Mouse (Mus musculus) granulocyte monocyte progenitor cell, adult 5-6 weeks (primary cell): ENCODE results near the gene Spns2. TPM values are rescaled to one million over a fixed set of nuclear protein-coding genes. Genes with fewer than 3 reads are reported as not detected.
"Not testable (repeated sequence)": the region's sequence is repeated elsewhere in the genome, so short reads cannot be mapped to it uniquely, and the experiment has no call there.

Source experiments
- ATAC-seq: replicated peaks from 2 replicates; pipeline ENCODE4 v1.8.0; 2016; ENCODE audit warnings: mild to moderate bottlenecking, moderate TSS enrichment, inconsistent platforms; ENCODE audit not compliant: poor library complexity, severe bottlenecking
- total RNA-seq, 2 experiments: library from RNA; stranded (forward) in 1 of 2; stranded (reverse) in 1 of 2; fragments of 200-712, 200-1000 nt in 1 of 2; fragments of >200 nt in 1 of 2; fragmentation: Nextera tagmentation in 1 of 2; gene quantifications; 2 replicates each; pipeline ENCODE4 v1.2.3; 2014 to 2017

The Spns2 gene
- total RNA-seq, 2 experiments from 2014 or later = 5.6 to 27.1 TPM

DNA sequence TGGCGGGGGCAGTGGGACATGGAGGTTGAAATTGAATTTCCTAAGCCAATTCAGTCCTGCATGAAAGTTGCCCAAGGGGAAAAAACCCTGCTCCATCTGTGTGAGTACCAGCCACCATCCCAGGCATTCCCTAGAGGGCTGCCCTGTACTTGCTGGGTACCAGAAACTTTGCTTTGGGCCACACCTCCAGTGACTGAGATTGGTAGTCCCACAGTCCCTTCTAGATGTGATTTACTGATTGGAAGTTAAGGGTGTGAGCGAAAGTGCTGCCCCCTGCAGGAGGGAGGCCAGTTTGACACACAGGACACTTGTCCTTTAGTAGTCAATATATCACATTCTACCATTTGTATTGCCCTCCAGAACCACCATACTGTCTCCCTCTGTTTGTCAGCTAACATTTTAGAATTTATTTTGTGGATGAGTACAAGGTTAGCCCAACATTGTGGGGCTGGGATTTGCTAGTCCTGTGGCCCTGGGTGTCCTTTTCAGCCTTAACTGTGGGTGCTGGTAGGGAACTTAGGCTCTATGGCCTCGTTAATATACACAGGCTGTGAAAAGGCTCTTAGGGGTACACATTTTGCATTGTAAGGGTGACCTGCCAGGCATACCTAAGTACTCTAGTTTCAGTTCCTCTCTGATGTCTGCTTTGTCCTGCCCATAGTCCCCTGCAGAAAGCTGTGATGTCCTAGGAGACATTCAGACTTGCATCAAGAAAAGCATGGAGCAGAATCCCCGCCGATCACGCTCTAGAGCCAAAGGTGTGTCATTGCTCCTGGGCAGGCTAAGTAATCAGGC, 43.2 kb downstream of the Spns2 start:
- peak; percentile 58 for ATAC-seq

DNA sequence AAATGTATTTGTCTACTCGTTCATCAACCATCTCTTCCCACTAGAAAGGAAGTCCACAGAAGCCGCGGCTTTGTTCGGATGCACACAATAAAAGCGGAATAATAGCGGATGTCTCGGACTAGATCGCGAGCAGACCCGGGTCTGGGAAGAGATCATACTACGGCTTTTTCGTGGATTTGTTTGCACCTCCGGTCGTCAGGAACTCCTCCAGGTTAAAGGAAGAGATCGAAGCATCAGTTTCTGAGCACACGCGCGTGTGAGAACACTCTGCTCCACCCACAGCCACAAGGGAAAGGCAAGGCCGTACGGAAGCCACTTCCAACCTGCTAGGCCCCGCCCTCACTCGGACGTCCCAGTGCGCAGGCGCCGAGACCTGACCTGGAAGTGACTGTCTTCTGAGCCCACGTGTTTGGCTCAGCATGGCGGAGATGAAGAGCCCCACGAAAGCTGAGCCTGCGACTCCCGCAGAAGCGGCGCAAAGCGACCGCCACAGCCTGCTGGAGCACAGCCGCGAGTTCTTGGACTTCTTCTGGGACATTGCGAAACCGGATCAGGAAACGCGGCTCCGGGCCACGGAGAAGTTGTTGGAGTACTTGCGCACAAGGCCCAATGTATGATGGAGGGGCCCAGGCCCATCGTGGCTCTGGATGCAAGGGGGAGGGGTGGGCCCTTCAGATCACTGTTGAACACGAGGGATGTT, 48.6 kb downstream of the Spns2 start, which contains the start of gene Mybbp1a:
Gene Mybbp1a, plus strand, starts transcription at position 391 of the 700 bp plus-strand sequence.
- ATAC-seq = peak; percentile 90

DNA sequence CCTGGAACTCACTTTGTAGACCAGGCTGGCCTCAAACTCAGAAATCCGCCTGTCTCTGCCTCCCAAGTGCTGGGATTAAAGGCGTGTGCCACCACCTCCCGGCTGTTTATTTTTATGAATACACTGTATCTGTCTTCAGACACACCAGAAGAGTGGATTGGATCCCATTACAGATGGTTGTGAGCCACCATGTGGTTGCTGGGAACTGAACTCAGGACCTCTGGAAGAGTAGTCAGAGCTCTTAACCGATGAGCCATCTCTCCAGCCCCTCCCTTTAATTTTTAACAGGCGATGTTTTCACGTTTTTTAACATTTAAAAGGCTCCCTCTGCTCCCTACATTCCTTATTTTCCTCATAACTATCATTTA, 49.1 kb downstream of the Spns2 start:
- ATAC-seq = not testable (repeated sequence)

DNA sequence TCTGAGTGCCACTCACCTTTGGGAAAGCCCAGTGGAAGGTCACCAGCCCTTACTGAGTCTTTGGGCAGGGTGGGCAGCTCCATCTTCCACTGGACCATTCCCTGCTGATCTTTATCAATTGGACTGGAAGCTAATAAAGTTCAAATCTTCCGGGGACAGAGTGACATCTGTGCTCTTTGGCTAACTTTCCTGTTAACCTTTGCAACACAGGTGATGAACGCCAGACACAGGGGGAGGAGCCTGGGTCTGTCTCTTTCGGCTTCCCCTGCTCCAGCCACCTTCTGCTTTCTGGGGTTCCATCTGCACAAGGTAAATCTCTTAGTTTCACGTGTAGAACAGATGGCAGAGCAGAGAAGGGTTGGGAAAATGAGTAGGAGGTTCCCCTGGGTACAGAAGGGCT, 51.3 kb downstream of the Spns2 start:
- ATAC-seq = no peak

DNA sequence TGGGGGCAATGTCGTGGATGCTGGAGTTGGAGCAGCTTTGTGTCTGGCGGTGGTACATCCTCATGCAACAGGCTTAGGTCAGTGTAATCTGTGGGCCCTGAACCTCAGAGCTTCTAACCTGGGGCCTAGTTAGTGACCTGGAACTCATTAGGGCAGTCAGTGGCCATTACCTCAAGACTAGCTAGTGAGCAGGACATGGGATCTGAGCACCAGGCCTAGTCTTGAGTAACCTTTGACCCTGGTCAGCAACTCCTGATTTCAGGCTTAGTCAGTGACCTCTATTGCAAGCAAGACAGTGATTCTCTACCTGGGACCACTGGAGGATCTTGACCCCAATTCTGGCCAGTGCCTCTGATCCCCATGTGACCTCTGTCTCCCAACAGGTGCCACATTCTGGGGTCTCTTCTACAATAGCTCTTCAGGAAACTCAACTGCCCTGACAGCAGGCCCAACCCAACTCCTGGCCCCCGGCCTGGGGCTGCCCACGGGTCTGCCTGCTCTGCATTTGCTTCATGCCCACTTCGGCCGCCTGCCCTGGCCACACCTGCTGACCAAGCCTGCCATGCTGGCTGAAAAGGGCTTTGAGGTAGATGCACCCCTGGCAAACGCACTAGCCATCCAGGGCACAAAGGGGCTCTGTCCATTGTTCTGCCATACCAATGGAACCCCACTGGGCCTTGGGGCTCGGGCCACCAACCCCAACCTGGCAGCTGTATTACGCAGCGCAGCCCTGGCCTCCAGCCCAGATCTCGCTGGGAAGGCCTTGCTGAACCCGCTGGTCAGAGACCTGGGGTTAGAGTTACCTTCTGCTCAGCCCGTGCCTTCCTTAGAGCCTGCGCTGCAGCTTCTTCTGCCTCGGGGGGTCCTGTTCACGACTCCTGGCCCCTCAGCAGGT, 52.7 kb downstream of the Spns2 start:
- no peak for ATAC-seq

DNA sequence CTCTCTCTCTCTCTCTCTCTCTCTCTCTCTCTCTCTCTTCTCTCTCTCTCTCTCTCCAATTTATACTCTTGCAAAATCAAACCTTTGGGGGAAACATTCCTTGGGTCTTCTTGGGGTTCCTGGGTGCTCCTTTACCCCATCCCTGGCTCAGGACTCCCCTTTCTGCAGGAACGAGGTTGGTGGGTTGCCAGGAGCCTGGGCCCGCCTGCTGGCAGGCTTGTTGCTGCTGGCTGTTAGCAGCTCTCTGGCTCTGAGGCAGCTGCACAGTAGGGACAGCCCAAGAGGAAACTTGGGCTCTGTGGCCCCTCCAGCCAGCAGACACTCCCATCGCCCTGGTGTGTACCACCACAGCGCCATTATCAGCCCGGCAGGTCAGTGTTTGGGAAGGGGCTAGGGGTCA, 53.4 kb downstream of the Spns2 start:
- no peak for ATAC-seq

DNA sequence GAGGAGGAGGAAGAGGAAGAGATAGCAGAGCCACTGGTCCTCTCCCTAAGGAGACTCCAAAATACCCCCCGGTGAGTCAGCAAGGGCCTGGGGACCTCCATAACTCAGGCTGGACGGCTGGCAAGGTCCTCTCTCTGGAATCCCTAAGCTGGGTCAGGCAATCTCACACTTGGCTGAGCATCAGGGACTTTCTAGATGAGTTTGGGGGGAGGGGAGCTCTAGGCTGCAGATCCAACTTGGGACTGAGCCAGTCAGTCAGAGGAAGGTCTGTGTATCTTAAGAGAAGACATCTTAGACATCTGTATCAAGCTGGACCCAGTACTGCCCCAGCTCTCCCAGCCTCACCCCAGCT, 54.0 kb downstream of the Spns2 start:
- no peak for ATAC-seq

DNA sequence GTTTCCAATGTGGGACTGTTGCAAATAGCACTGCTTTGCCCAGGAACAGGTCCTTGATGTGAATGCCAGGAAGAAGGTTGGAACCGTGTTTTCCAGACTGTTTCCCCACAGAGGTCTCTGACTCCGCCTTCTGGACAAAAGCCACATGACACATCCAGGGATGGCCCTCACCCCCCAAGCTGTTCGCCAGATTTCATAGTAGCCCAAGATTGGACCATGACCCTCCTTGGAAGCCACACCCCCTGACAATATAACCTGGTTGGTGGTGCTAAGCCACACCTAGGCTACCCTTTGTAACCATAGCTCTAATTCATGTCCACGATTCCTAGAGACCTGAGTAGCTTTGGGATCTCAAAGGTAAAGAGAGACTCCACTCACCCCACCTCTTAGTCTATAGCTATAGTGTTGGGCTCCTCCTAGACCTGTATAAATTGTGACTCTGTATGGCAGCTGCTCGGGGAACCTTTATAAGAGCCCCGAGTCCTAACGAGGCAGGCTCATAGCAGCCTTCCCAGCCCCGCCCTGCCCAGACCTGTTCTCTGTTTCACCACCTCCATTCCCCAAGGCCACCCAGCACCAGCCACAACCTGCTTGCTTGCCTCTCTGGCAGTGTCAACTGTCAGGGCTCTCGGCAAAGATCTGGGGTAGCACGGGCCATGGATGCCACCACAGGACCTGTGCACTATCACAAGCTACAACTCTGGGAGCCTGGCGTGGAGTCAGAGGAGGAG, 54.6 kb downstream of the Spns2 start, which contains the start of gene Ggt6:
Gene Ggt6, plus strand, starts transcription at position 564 of the 731 bp plus-strand sequence.
- no peak for ATAC-seq

DNA sequence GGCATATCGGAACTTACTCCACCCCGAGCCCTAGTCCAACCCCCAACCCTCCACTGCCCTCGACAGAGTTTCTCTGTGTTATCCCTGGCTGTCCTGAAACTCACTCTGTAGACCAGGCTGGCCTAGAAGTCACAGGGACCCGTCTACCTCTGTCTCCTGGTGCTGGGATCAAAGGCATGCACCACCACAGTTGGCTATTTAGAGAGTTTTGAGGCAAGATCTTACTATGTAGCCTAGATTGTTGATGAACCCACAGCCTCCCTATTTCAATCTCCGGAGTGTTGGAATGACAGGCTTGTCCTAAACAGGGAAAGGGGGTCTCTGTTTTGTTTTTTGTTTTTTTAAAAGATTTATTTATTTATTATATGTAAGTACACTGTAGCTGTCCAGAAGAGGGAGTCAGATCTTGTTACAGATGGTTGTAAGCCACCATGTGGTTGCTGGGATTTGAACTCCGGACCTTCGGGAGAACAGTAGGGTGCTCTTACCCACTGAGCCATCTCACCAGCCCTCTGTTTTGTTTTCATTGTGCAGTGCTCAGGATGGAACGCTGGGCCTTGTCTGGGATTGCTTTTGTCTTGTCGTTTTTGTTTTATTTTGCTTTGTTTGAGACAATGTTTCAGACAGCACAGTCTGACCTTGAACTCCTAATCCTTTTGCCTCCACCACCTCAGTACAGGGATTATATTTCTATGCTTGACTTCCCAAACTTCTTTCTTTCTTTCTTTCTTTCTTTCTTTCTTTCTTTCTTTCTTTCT, 59.2 kb downstream of the Spns2 start:
- ATAC-seq = not testable (repeated sequence)

DNA sequence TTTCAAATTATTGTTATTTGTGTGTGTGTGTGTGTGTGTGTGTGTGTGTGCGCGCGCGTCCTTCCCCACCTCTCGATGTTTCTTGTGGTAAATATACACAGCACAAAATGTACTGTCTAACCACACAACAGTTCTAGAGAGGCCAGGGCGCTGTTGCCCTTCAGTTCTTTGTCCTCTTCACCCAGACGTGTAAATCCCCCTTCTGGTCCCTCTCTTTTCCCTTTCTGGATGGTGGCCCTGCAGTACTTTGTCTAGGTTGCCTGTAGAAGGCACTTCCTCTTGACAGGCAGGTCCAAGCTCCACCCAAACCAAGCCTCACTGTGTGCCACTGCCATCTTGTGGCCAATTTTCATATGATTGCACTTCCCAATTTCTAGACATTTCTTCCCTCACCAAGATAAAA, 60.4 kb downstream of the Spns2 start:
- ATAC-seq = peak; percentile 98

DNA sequence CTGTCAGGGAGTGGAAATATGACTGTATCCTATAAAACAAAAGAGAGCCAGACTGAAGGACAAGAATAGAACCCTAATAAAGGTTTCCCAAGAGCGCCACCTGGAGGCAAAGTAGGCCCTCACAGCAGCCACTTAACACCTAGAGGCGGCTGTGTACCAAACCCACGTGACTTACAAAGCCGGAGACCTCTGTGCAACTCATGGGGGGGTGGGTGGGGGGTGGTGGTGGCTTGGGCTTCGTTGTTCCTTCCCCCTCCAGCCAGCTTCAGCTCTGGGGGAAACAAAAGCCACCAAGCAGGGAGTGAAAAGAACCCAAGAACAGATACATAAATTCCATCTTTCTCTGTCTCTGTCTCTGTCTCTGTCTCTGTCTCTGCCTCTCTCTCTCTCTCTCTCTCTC, 61.0 kb downstream of the Spns2 start:
- peak; percentile 85 for ATAC-seq

DNA sequence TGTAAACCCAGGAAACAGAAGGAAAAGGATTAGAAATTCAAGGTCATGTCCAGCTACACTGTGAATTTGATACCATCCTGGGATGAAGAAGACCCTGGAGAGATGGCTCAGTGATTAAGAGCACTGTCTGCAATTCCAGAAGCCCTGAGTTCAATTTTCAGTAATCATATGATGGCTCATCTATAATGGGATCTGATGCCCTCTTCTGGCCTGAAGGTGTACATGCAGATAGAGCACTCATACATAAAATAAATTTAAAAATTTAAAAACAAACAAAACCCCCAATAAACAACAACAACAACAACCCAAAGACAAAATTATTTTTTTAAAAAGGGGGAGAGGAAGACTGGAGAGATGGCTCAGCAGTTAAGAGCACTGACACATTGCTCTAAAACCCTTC, 62.8 kb downstream of the Spns2 start:
- no peak for ATAC-seq

DNA sequence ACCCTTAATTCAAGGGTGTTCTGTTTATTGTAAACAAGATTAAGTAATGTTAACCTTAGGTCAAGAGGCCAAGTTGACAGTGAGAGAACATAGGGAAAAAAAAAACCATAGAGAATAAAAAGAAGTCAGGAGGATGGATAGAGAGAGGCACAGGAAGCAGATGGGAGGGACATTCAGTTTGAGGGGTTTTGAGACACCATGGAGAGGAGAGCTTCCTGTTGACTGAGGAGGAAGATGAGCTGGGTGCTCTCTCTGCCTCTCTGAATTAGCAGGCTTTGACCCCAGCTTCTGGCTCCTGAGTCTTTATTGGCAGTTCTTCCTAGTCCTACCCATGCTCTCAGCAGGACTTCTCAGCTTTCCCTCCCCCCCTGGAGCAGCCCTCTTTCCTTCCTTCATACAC, 64.5 kb downstream of the Spns2 start:
- no peak for ATAC-seq

DNA sequence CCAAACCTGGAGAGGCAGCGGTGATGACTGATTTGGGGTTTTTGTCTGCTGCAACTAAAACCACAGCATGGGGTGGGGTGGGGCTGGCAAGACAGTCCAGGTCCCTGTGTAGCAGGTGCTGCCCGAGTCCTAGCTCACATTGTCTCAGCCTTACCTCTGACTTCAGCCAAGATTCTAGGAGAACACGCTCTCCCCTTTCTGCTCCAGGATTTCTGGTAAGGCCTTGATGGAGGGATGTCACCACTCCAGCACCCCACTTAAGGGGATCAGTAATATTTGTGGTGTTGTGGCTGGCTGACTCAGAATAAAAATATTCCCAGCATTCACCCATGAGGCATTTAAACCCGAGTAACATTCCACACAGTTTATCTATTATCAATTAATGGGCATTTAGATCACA, 66.0 kb downstream of the Spns2 start:
- no peak for ATAC-seq

DNA sequence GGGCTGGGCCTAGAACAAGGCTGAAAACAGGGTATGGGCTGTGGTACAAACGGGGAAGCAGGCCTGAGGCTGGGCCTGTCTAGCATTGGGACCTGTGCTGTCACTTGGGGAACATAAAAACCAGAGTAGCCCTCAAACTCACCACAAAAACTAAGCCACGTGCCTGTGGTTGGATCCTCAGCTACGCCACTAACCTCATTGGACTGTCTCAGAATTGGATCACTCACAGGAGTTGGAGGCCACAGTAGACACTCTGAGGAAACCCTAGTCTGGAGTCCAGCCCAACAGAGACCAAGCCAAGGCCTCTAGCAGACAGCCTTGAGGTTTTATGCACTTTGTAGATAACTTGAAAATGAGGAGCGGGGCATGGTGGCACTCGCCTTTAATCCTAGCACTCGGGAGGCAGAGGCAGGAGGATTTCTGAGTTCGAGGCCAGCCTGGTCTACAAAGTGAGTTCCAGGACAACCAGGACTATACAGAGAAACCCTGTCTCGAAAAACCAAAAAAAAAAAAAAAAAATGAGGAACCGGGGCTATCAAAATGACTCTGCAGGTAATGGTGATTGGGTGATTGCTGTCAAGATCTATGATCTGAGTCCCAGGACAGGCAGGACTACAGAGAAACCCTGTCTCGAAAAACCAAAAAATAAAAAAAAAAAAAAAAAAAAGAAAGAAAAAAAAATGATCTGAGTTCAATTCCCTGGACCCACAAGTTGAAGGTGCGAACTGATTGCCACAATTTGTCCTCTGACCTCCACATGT, 68.0 kb downstream of the Spns2 start:
- ATAC-seq = peak; percentile 84

DNA sequence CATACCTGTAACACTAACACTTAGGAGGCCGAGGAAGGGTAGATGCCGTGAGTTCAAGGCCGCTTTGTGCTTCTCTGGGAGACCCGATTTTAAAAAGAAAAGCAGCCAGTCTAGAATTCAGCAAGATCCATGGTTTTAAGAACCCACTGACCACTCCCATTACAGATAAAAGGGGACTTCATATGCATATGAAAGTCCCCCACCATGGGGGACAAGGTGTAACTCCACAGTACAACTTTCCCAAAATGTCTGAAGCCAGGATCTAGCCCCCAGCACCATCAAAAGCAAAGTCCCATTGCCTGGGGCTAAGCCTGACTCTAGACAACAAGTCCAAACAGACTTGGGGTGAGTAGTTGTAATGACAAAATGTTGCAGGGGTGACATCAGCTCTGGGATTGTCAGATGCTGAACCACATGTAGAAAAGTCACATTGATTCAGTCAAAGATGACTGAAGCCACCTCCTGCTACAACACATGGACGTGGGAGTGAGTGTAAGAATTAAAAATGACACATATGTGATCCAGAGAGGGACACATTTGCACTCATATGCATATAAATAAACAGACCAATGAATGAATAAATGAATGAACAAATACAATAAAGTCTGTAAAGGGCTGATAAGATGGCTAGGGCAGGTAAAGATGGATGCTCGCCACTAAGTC, 69.1 kb downstream of the Spns2 start:
- ATAC-seq = no peak

DNA sequence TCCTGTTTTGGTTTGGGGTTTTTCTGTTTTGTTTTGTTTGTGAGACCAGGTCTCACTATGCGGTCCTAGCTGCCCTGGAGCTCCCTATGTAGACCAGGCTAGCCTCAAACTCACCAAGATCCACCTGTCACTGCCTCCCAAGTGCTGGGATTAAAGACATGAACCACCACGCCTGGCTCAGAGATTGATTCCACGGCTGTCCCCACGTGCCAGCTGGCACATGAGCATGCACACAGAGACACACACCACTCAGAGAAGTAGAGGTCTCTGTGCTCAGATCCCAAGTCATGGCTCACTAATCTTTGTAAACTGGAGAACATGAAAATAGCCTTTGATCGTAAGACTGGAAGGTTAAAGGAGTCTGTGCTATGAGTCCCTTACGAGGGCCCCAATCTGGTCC, 70.7 kb downstream of the Spns2 start:
- no peak for ATAC-seq

DNA sequence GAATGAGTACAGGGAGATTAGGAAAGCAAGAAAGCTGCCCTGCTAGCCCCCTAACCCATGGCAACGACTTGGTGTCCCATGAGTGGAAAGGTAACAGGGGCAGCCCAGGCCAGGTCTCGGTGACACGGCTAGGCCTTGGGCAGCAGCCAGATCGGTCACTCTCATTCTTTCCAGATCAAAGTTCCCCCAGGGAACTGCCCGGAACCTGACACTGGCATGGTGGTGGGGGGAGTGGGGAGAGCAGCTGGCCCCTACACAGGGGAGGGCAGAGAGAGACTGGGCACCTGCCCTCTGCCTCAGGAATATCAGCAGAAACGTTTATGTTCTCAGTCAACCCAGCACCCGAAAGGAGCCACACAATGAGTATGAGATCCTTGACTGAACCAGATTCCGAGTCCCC, 71.5 kb downstream of the Spns2 start:
- ATAC-seq = no peak
